Mouse (Mus musculus): ENCODE measurements around the gene Stat5b.
"Not testable (repeated sequence)": the region's sequence is repeated elsewhere in the genome, so short reads cannot be mapped to it uniquely, and the experiment has no call there.

Stat5b gene

DNA sequence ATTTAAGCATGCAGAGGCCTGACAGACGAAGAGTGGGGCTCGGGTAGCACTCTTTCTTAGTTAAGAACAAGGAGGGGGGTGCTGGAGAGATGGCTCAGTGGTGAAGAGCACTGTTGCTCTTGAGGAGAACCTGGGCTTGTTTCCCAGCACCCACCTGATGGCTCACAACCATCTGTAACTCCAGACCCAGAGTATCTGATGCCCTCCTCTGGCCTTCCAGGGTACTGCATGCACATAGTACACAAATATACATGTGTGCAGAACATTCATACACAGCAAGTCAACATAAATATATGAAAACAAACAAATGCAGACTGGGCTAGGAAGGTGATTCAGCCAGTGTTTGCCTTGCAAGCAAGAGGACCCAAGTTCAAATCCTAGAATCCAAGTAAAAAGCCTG is 39.4 kb downstream of the Stat5b start:
- in situ Hi-C loops (cut with MboI) = no loop called here

DNA sequence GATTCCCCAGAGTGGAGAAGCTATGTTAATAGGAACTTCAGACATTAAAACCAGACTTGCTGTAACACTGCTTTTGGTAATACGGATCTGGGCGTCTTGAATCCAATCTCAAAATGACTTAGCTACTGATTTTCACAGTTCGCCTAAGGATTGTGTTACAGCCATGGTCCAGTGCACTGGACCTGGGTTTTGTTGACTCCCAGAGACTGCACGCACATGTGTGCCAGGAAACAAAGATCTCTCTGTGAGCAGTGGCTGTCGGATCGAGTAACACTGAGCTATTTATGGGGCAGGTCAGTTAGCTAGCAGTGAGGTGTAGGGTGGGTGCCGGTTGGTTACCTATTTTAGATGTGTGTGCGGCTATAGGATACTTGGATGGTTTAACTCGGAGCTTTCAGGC is 40.0 kb downstream of the Stat5b start:
- in situ Hi-C loops (cut with MboI) = no loop called here

DNA sequence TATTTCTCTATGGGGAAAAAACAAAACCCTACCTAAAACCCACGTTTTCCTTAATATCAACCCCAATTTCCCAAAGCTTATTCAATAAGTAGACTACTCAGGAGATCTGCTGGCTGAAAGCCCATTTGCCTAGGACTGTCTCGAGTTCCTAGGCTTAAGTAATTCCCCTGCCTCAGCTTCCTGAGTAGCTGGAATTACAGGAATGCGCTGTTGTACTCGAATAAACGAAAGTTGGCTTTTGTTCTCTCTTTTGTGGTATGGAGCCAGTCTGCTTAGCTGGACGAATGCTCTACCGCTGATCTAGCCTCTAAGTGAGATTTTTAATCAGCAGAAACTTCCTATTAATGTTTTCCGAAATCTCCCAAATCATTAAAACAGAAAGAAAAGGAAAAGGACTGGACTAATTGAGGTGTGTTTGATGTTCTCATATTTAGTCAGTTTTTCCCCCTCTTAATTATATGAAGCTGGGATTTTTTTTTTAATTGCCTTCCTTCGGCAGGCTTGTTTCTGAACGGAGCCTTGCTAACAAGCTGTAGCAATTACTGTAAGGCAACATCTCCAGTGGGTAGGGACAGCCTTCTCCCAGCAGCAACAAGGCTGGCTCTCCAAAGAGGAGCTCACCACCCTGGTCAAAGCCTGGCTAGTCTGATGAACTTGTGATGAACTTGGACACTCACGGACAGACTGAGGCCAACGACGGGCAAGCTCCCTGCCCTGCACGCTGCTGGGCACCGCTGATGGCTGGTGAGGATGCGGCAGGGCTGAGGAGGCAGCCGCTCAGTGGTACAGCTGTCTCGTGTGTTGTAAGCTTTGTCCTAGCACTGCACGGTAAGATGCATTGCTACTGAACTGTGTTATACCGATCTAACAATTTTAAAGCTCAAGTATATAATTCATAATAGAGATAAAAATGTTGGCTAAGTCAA is 43.9 kb downstream of the Stat5b start:
- in situ Hi-C loops (cut with MboI) = no loop called here

DNA sequence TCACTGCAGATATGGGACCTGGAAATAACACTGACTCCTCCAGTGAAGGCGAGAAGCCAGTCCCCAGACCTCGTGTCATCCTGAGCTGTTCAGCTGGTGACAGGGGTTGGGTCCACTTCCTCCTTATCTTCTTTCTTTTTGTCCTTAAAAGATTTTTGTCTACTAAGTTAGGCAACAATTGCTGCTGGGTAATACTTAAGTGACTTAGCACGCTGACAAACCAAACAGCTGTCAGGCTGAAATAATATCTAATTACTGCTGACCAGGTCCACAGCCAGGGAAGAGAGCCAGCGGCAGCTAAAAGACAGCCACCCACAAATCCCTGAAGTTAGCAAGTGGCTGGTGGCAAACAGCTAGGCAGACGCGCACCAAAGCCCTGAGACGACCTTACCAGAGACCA is 45.0 kb downstream of the Stat5b start:
- in situ Hi-C loops (cut with MboI) = no loop called here

DNA sequence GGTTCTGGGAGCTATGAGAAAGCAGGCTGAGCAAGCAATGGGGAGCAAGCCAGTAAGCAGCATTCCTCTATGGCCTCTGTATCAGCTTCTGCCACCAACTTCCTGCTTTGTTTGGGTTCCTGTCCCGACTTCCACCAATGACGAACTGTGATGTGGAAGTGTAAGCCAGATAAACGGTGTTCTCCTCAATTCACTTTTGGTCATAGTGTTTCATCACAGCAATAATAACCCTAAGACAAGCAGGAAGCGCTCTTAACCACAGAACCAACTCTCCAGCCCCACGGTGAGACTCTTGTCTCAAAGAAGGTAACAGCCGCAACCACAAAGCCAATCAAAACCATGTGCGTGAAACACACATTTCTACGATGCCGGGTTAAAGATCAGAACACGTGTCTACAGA is 46.1 kb downstream of the Stat5b start:
- in situ Hi-C loops (cut with MboI) = no loop called here

DNA sequence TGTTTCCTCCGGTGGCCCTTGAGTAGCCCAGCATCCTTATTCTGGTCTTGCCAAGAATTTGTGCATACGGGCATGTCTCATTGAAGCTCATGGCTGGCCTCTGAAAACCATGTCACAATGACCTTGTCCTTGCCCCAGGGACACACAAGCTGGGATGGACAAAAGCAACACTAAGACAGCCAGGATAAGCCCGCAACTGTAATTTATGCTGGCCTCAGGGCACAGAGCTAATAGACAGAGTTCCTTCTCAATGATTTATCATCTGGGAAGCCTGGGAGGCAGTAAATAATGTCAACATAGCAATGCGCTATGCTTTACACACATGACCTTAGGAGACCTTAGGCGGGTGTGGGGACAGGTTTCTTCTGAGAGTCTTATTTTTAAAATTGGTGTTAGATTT is 51.1 kb downstream of the Stat5b start:
- in situ Hi-C loops (cut with MboI) = no loop called here

DNA sequence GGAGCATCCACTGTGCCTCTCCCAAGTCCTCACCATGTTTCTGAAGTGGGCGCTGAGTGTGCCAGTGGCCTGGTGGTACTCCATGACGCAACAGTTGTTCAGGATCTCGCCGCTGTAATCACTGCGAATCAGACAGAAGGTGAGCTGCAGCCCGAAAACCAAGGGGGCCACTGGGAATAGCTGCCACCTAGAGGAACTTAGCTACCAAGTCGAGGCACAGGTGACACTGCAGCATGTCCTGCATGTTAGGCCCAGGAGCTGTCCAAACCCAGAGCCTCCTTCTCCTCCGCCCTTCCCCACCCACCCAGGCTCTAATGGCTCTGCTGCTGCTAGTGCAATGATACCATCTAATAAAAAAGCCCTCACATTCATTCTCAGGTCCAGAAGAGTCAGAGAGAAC is 53.9 kb downstream of the Stat5b start:
- in situ Hi-C loops (cut with MboI) = no loop called here

DNA sequence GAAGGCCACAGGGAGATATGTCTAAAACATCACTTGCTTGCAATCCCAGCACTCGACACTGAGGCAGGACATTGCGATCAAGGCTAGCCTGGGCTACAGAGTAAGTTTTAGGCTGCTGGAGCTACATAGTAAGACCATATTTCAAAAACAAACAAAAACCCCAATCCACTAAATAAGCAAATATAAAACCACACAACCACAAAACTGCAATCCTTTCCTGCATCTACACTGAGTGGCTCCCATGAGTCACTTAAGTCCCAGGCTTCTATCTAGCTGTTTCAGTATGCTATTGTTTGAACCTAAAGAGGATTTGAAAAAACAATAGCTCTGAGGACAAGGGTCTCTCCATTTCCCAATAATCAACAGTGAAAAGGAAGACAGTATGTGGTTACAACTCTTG is 55.1 kb downstream of the Stat5b start:
- in situ Hi-C loops (cut with MboI) = no loop called here

DNA sequence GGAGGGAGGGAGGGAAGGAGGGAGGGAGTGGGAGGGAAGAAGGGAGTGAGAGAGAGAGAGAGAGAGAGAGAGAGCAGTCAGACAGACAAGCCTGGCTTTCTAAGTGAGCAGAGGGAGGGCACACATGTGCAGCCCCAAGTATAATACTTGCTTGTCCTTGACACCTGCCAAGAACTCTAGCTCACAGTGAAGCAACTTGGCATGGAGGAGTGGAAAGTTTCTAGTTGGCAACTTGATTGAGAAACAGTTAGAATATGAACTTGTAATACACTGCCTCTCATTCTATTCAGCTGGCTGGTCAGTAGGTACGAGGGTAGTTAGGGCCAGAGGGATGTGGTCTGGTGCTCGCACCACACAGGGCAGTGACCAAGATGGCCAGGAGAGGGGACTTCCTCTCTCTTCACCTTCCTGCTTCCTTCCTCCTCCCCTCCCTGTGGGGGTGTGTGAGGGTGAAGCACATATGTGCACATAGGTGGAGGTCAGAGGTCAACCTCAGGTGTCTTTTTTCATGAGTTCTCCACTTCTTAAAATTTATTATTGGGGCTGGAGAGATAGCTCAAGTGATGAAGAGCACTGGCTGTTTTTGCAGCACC is 59.0 kb downstream of the Stat5b start:
- in situ Hi-C loops (cut with MboI) = no loop called here

DNA sequence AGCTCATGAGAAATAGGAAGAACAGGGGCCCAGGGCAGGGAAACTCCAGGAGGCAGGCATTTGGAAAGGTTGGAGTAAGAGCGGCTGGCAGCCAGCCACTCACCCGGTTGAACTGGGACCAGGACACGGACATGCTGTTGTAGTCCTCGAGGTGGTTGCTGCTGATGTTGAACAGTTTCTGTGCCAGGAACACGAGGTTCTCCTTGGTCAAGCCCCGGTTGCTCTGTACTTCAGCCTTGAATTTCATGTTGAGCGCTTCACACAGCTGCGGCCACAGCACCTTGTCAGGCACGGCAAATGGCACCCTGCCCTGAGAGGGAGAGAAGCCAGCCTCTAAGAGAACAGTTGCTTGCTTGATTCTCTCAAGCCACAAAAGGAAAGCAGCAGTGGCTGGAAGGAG is 59.9 kb downstream of the Stat5b start:
- in situ Hi-C loops (cut with MboI) = not testable (repeated sequence)

DNA sequence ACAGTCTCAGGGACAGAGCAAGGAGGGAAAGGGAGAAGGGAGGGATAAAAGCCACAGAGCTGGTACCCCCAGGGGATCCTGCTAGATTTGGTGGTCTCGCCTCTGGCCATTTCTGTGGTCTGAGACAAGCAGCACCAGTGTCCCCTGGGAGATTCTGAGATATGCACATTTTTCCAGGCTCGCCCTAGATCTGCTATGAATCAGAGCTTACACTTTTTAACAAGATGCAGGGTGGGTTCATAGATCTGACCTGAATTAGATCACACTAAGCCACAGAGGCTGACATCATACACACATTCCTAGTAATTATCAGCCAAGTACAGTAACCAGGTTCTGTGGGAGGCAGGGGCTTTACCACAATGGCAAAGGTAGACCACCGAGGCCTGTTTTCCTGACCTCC is 60.8 kb downstream of the Stat5b start:
- in situ Hi-C loops (cut with MboI) = no loop called here

DNA sequence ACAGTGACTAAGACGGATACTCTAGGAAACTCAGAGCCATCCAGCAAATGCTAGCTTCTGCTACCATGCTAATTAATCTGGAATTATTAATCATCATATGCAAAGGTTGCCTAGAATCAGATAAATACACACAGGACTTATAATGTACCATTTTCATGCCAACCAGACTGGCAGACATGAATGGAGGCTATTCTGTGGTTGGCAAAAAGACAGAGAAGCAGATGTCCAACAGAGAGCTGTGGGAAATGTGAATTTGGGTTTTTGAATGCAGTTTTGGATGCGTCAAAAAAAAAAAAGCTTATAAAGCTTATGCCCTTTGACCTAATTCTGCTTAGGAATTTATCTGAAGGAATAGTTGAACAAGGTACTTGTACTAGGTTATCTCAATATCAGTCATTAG is 64.8 kb downstream of the Stat5b start:
- in situ Hi-C loops (cut with MboI) = no loop called here

DNA sequence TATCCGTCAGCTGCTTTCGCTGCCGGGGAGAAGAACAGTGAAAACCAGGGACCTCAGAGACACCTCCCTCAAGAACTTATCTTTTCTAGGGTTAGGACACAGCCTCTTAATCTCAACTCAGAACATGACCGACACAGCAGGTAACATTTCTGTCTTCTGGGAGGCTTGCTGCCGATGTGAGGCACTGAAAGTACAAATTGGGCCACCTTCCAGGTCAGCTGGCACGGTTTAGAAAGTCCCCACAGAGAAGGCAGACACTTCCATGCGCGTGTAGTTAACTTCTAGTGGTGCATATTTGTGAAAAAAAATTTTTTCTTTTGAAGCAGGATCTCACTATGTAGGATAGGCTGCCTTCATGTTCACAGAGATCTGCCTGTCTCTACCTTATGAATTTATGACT is 66.2 kb downstream of the Stat5b start:
- in situ Hi-C loops (cut with MboI) = no loop called here

DNA sequence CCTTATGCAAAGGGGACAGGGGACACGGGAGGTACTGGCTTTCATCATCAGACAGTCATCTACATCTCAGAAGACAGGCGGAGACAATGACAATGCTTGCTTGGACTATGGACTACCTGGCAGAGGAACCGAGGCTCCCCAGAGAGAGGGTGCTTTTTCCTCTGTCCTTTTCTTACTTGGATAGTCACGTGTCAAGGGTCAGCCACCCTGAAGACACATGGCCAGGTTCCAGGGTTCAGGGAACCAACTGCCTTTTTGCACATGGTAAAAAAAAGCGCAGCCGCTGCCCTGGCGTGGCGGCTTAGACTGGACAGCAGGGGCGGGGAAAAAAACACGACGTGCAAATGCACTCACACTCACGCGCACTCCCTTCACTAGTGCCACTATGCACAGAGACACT is 68.0 kb downstream of the Stat5b start:
- in situ Hi-C loops (cut with MboI) = no loop called here

DNA sequence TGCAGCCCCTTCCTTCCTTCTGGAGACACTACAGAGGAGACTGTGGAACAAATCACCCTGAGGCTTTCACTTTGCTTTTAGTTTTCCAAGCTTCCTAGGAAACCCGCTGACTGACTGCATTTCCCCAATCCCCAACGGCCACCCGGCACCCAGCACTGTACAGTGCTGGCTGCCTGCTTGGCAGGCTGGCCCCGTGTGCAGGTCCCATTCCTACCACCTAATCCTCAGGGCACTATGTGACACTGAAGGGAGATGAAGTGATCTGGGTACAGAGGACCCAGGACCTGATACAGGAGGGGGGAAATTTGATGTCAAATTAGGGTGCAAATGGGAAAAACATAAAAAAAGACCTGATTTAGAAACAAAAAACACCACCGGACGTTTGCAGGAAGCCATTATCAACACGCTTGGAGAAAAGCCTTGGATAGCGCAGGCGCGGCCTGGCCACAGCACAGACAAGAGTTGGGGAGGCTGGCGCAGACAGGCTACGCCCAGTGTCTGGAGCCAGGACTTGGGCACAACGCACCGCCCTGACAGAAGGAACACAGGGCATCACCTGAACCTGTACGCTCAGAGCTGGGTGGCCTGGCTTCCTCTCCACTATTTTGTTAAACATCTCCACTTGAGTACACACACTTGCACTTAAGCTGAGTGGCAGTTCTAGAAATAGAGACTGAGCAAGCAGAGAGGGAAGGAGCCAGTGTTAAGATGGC is 68.6 kb downstream of the Stat5b start:
- in situ Hi-C loops (cut with MboI) = no loop called here

DNA sequence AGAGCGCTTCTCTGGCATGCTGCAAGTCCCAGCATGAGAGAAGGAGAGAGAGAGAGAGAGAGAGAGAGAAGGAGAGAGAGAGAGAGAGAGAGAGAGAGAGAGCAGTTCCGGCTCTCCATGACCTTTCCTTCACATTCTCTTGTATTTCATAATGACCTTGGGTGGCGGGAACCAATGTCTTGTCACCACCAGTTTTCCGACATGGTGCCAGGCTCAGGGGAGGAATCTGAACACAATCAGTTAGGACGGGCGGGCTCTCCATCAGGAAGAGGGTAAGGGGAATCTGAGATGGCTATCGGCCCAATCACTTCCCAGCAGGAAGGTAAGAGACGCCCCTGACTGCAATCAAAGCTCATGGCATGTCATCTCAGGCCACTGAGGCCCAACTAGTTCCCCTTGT is 70.3 kb downstream of the Stat5b start:
- in situ Hi-C loops (cut with MboI) = no loop called here

DNA sequence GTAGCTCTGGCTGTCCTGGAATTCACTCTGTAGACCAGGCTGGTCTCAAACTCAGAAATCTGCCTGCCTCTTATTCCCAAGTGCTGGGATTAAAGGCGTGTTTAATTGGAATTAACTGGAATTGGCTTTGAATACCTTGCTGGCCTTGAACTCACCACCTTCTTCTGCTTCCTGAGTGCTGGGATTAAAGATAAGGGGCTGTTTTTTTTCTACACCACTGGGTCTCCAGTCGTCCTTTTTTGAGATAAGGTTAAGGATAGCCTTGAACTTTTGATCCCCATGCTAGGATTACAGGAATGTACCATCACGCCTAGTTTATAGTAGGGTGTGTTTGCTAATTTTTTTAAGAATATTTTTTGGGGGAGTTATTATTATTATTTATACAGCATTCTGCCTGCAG is 72.5 kb downstream of the Stat5b start:
- in situ Hi-C loops (cut with MboI) = no loop called here

DNA sequence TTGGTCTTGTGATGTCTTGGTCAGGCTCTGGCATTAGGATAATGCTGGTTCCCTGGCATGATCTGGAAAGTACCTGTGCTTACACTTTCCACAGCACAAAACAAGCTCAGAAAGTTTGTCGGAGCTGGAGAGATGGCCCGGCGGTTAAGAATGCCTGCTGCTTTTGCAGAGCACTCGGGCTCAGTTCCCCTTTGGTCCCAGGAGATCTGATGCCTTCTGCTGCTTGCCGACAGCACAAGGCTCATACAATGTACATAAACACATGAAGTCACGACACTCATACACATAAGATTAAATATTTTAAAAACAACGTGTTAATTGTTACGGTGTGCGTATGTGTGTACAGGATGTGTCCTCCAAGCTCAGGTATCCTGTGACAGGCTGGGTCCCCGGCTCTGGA is 74.6 kb downstream of the Stat5b start:
- in situ Hi-C loops (cut with MboI) = no loop called here

DNA sequence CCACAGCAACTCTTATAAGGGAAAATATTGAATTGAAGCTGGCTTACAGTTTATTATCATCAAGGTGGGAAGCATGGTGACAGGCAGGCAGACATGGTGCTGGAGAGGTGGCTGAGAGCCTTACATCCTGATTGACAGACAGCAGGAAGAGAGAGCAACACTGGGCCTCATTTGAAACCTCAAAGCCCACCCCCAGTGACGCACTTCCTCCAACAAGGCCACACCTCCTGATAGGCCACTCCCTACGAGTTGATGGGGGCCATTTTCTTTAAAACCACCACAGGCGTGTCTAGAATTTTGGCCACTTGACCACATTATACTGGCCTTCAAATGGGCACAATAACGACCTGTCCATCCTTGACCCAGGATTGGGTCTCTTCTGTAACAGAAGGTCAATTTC is 76.3 kb downstream of the Stat5b start:
- in situ Hi-C loops (cut with MboI) = no loop called here

DNA sequence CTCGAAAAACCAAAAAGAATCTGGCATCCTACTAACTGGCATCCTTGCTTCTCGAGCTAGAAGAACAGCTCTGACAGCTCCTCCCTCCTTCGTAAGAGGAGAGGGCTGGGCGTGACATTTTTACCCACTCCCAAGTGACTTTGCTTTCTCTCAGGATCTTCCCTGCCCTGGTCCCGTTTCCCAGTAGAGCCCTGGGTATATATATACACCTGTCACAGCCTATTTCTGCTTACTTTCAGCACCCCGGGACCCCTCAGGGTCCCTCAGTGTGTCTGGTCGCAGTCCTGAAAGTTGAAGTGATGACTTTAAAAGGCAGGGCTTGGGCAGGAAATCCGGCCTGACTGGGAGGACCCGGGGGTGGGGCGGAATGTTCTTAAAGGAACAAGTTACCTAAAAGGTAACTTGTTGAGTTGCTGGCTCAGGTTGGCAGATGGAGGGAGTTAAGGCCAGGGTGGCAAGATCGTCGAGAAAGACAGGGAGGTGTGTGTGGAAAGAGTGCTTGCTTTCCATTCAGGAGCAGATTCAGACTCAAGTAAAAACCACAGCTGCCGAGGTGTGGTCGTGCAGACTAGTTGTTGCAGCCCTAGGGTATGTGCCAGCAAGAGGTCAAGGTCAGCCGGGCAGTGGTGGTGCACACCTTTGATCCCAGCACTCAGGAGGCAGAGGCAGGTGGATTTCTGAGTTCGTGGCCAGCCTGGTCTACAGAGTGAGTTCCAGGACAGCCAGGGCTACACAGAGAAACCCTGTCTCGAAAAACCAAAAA is 79.7 kb downstream of the Stat5b start, which contains the start of gene Ghdc:
TSS of gene Ghdc (minus strand) at position 312 of the 763 bp plus-strand sequence.
- in situ Hi-C loops (cut with MboI) = no loop called here

DNA sequence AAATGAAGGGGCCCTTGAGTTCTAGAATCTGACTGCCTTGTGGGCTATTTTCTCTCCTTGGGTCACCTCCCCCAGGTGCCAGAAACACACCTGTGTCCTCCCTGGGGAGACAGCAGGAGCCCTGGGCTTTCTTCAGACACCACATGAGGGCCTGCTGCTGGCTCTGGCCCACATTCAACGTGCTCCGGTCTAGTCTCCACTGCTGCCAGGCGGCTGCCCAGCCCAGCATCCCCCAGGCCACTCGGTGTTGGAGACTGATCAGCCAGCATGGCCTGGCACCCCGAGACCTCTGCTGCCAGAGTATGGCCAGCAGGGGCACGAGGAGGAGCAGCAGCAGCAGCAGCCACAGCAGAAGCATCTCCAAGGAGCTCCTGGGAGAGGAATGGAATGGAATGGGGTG is 80.5 kb downstream of the Stat5b start:
- in situ Hi-C loops (cut with MboI) = no loop called here

DNA sequence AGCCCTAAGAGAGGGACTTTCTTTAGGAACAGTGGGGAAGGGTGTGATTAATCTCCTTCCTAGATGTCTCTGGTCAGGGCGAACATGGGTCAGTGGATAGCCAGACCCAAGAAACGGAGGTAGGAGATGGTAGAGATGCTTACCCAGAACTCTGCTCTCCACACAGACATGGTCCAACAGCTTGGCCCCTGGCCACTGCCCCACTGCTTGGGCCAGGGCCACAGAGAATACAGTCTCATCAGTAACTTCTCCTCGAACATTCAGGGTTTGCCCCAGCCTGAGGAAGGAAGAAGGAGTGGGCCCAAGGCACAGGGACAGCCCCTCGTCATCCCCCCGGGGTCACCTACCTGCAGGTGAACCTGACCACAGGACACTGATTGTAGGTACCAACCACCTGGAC is 82.7 kb downstream of the Stat5b start:
- in situ Hi-C loops (cut with MboI) = no loop called here
